Mouse (Mus musculus): ENCODE results near the gene Yy1.

DNA sequence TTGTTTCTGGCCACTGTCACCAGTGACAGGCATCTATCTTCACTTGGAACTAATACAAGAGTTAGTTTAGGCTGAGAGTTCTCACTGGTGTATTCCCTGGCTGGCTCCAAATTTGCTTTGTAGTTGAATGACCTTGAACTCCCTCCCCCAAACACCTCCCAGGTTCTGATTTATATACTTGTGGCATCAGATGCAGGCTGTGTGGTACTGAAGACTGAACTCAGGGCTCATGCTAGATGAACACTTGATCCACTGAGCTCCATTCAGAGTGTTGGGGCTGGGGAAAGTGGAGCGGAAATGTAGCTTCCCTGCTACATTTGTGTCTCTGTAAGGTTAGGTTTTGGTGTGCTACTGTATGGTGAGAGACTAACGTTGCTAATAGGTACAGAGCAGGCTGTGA is 11.6 kb downstream of the Yy1 start:
- TF ChIP-seq CTCF (conservative IDR thresholded peaks at IDR 0.05; ENCODE audit: insufficient read depth, insufficient read length, low read depth, low read length) = no peak
- no peak for TF ChIP-seq POLR2A (IDR thresholded peaks at IDR 0.05; ENCODE audit: low read depth, low read length)
